Mouse (Mus musculus): ENCODE measurements at regions not wholly inside any gene's neighbourhood (a gene's known extent, or its start where the extent isn't known, plus 50 kb on each side); places are given as distances from the start of the nearest gene placed in this dataset.

GRCm38 (mm10) chr10:98744662-98745061 is 169.5 kb upstream of the Atp2b1 start:
- Histone ChIP-seq H3K79me3 (ENCODE audit: low read depth) (no peaks in the 10 kb centered on the region), H3ac (ENCODE audit: control insufficient read depth, insufficient read length, low read depth) (no peak overlapping the region), H3K27me3 (ENCODE audit: control insufficient read depth, insufficient read depth, insufficient read length) (no peaks in the 10 kb centered on the region), H3K36me3 (ENCODE audit: control insufficient read depth, insufficient read depth) (no peaks in the 10 kb centered on the region), H3K79me2 (ENCODE audit: control insufficient read depth, insufficient read depth) (no peaks in the 10 kb centered on the region), H3K4me3 (ENCODE audit: insufficient read depth, poor library complexity, severe bottlenecking) (no peak overlapping the region)
- TF ChIP-seq MYOD1 (IDR thresholded peaks at IDR 0.05; ENCODE audit: control insufficient read depth, insufficient read length, low read depth), result no peak
- no peak for TF ChIP-seq CEBPB (IDR thresholded peaks at IDR 0.05; ENCODE audit: low read depth)
- no peak for TF ChIP-seq MYOG (IDR thresholded peaks at IDR 0.05; ENCODE audit: control insufficient read depth, extremely low read depth, insufficient read length)
- TF ChIP-seq FOSL1 (IDR thresholded peaks at IDR 0.05; ENCODE audit: insufficient read depth, low read length, poor library complexity, severe bottlenecking), result no peak
- TF ChIP-seq USF1 (IDR thresholded peaks at IDR 0.05; ENCODE audit: low read depth), result no peak
- TF ChIP-seq CTCF (IDR thresholded peaks at IDR 0.05; ENCODE audit: control insufficient read depth, insufficient read depth, insufficient read length), result no peak
- TF ChIP-seq MAX (IDR thresholded peaks at IDR 0.05), result no peak

- no peak overlapping the region for H3ac ChIP-seq (ENCODE audit: control insufficient read depth, insufficient read length, low read depth)
- H3K4me3 ChIP-seq (ENCODE audit: insufficient read depth, poor library complexity, severe bottlenecking), result no peak overlapping the region
- no peaks in the 10 kb centered on the region for H3K27me3 ChIP-seq (ENCODE audit: control insufficient read depth, insufficient read depth, insufficient read length)
- no peaks in the 10 kb centered on the region for H3K79me3 ChIP-seq (ENCODE audit: low read depth)
- H3K79me2 ChIP-seq (ENCODE audit: control insufficient read depth, insufficient read depth), result no peaks in the 10 kb centered on the region
- H3K36me3 ChIP-seq (ENCODE audit: control insufficient read depth, insufficient read depth), result no peaks in the 10 kb centered on the region
- TF ChIP-seq CTCF (IDR thresholded peaks at IDR 0.05; ENCODE audit: control insufficient read depth, insufficient read depth, insufficient read length) (no peak), MYOD1 (IDR thresholded peaks at IDR 0.05; ENCODE audit: control insufficient read depth, insufficient read length, low read depth) (no peak), CEBPB (IDR thresholded peaks at IDR 0.05; ENCODE audit: low read depth) (no peak), MAX (IDR thresholded peaks at IDR 0.05) (no peak), MYOG (IDR thresholded peaks at IDR 0.05; ENCODE audit: control insufficient read depth, extremely low read depth, insufficient read length) (no peak), FOSL1 (IDR thresholded peaks at IDR 0.05; ENCODE audit: insufficient read depth, low read length, poor library complexity, severe bottlenecking) (no peak), USF1 (IDR thresholded peaks at IDR 0.05; ENCODE audit: low read depth) (no peak)
These were observed 168.8 kb upstream of the Atp2b1 start for GRCm38 (mm10) chr10:98745409-98745808.

DNA sequence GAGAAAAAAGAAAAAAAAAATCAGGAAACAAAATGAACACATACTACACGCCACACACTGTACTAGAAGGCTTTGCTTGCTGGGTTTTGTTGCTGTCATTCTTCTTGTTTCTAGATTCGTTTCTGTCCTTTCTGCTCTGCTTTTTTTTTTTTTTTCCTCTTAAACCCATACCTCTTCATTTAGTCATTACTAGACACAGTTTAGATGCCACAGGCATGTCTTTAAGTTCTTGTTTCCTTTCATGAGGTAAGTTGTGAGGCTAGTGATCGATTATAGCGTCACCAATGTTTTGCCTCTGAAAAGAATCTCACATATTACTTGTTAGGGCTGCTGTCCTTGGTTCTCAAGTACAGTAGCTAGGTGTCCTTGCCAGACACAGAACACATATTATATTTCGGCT is 168.3 kb upstream of the Atp2b1 start:
- Histone ChIP-seq H3K36me3 (ENCODE audit: control insufficient read depth, insufficient read depth) (no peaks in the 10 kb centered on the region), H3K79me2 (ENCODE audit: control insufficient read depth, insufficient read depth) (no peaks in the 10 kb centered on the region), H3K4me3 (ENCODE audit: insufficient read depth, poor library complexity, severe bottlenecking) (no peak overlapping the region), H3ac (ENCODE audit: control insufficient read depth, insufficient read length, low read depth) (no peak overlapping the region), H3K27me3 (ENCODE audit: control insufficient read depth, insufficient read depth, insufficient read length) (no peaks in the 10 kb centered on the region), H3K79me3 (ENCODE audit: low read depth) (no peaks in the 10 kb centered on the region)
- TF ChIP-seq CEBPB (IDR thresholded peaks at IDR 0.05; ENCODE audit: low read depth) (no peak), USF1 (IDR thresholded peaks at IDR 0.05; ENCODE audit: low read depth) (no peak), MYOG (IDR thresholded peaks at IDR 0.05; ENCODE audit: control insufficient read depth, extremely low read depth, insufficient read length) (no peak), MYOD1 (IDR thresholded peaks at IDR 0.05; ENCODE audit: control insufficient read depth, insufficient read length, low read depth) (no peak), MAX (IDR thresholded peaks at IDR 0.05) (no peak)

DNA sequence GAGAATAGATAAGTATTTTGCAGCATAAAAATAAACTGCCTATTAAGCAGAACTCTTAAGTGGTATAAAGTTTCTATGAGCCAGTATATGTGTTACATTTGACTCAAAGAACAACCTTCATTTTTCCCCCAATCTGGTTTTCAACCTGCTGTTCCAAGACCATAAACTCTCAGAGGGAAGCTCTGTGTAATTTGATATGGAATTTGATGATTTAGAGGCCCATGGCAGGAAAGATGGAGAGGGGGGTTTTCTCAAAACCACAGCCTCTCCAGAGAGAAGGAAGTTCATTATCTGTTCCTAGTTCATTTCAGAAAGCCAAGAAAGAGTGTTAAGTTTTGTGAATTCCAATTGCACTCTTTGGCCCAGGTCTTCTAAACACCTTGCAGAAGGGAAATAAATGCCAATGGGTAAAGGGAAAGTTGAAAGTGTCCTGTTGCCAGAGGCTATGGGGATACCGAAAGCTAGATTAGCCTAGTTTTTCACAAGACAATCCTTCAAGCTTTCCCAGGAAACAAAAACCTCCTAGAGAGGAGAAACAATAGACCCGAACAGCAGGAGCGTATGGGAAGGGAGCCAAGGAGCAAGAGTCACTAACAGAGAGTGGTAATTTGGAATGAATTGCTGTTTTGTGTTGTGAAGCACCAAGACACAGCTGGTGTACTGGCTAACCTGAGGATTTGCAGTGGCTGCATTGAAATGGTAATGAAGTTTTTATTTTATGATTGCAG is 165.2 kb upstream of the Atp2b1 start:
- Histone ChIP-seq H3K79me3 (ENCODE audit: low read depth) (no peaks in the 10 kb centered on the region), H3K36me3 (ENCODE audit: control insufficient read depth, insufficient read depth) (no peaks in the 10 kb centered on the region), H3K79me2 (ENCODE audit: control insufficient read depth, insufficient read depth) (no peaks in the 10 kb centered on the region), H3ac (ENCODE audit: control insufficient read depth, insufficient read length, low read depth) (no peak overlapping the region), H3K27me3 (ENCODE audit: control insufficient read depth, insufficient read depth, insufficient read length) (no peaks in the 10 kb centered on the region), H3K4me3 (ENCODE audit: insufficient read depth, poor library complexity, severe bottlenecking) (no peak overlapping the region)
- TF ChIP-seq MYOG (IDR thresholded peaks at IDR 0.05; ENCODE audit: control insufficient read depth, extremely low read depth, insufficient read length) (no peak), MYOD1 (IDR thresholded peaks at IDR 0.05; ENCODE audit: control insufficient read depth, insufficient read length, low read depth) (peak; percentile 9)

GRCm38 (mm10) chr10:98749584-98749947 is 164.6 kb upstream of the Atp2b1 start:
- H3ac ChIP-seq (ENCODE audit: control insufficient read depth, insufficient read length, low read depth), result no peak overlapping the region
- H3K79me2 ChIP-seq (ENCODE audit: control insufficient read depth, insufficient read depth), result no peaks in the 10 kb centered on the region
- H3K36me3 ChIP-seq (ENCODE audit: control insufficient read depth, insufficient read depth), result no peaks in the 10 kb centered on the region
- no peaks in the 10 kb centered on the region for H3K79me3 ChIP-seq (ENCODE audit: low read depth)
- TF ChIP-seq MYOD1 (IDR thresholded peaks at IDR 0.05; ENCODE audit: control insufficient read depth, insufficient read length, low read depth) (no peak), CEBPB (IDR thresholded peaks at IDR 0.05; ENCODE audit: low read depth) (no peak), MAX (IDR thresholded peaks at IDR 0.05) (no peak), USF1 (IDR thresholded peaks at IDR 0.05; ENCODE audit: low read depth) (no peak), CTCF (IDR thresholded peaks at IDR 0.05; ENCODE audit: control insufficient read depth, insufficient read depth, insufficient read length) (no peak), MYOG (IDR thresholded peaks at IDR 0.05; ENCODE audit: control insufficient read depth, extremely low read depth, insufficient read length) (no peak), FOSL1 (IDR thresholded peaks at IDR 0.05; ENCODE audit: insufficient read depth, low read length, poor library complexity, severe bottlenecking) (no peak)
- H3K27me3 ChIP-seq (ENCODE audit: control insufficient read depth, insufficient read depth, insufficient read length), result no peaks in the 10 kb centered on the region
- no peak overlapping the region for H3K4me3 ChIP-seq (ENCODE audit: insufficient read depth, poor library complexity, severe bottlenecking)

Data from C2C12 (cell line).